Mouse (Mus musculus): Measurements from ENCODE around the gene Trim40. TPM values are rescaled to one million over a fixed set of nuclear protein-coding genes. Genes with fewer than 3 reads are reported as not detected.

The Trim40 gene
- polyA plus RNA-seq, 2 experiments: not detected

GRCm38 (mm10) chr17:36856236-36856635, 33.7 kb downstream of the Trim40 start:
- Histone ChIP-seq H3K4me2 (ENCODE audit: low read depth) (no peak overlapping the region), H3K27me3 (ENCODE audit: control insufficient read depth, insufficient read depth, low read length) (no peaks in the 10 kb centered on the region), H3K4me3 (ENCODE audit: insufficient read depth in 1 of 2, low read depth in 2 of 2, low read length in 2 of 2) (no peak overlapping the region), H3K9me3 (ENCODE audit: control insufficient read depth, low read length) (no peaks in the 10 kb centered on the region), H3K27ac (no peak overlapping the region), H3K4me1 (replicated peaks; ENCODE audit: control insufficient read depth in 2 of 2, insufficient read depth in 2 of 2, low read length in 1 of 2) (0 out of 4 replicates have a peak, but pooled peaks cover 0 to 5% of the 10 kb centered on the region in 2 experiments), H3K36me3 (replicated peaks; ENCODE audit: control insufficient read depth, insufficient read depth, low read depth) (peaks cover 5% of the 10 kb centered on the region), H3K9ac (replicated peaks) (no peak overlapping the region)
- ATAC-seq (ENCODE audit: insufficient read depth): no peak
- TF ChIP-seq EP300 (IDR thresholded peaks at IDR 0.05; ENCODE audit: low read depth) (no peak), CTCF (IDR thresholded peaks at IDR 0.05; ENCODE audit: low read depth) (no peak)
- no peak for DNase-seq (ENCODE audit: low read depth in 3 of 3, low spot score in 3 of 3)
- WGBS (ENCODE audit: insufficient replicate concordance): 68% methylated on average over 4 of the region's 4 CpGs

GRCm38 (mm10) chr17:36855484-36855883, 34.4 kb downstream of the Trim40 start:
- DNase-seq (ENCODE audit: low read depth in 3 of 3, low spot score in 3 of 3) (no peak), ATAC-seq (ENCODE audit: insufficient read depth) (no peak)
- Histone ChIP-seq H3K4me1 (replicated peaks; ENCODE audit: control insufficient read depth in 2 of 2, insufficient read depth in 2 of 2, low read length in 1 of 2) (0 out of 4 replicates have a peak, but pooled peaks cover 0 to 5% of the 10 kb centered on the region in 2 experiments), H3K9me3 (ENCODE audit: control insufficient read depth, low read length) (no peaks in the 10 kb centered on the region), H3K27me3 (ENCODE audit: control insufficient read depth, insufficient read depth, low read length) (no peaks in the 10 kb centered on the region), H3K9ac (replicated peaks) (no peak overlapping the region), H3K4me2 (ENCODE audit: low read depth) (no peak overlapping the region), H3K27ac (no peak overlapping the region), H3K4me3 (ENCODE audit: insufficient read depth in 1 of 2, low read depth in 2 of 2, low read length in 2 of 2) (no peak overlapping the region), H3K36me3 (replicated peaks; ENCODE audit: control insufficient read depth, insufficient read depth, low read depth) (peaks cover 5% of the 10 kb centered on the region)
- TF ChIP-seq EP300 (IDR thresholded peaks at IDR 0.05; ENCODE audit: low read depth): no peak
- TF ChIP-seq CTCF (IDR thresholded peaks at IDR 0.05; ENCODE audit: low read depth): peak; percentile 60
- 78% methylated on average over 3 of the region's 3 CpGs for WGBS (ENCODE audit: insufficient replicate concordance)

GRCm38 (mm10) chr17:36851627-36852026, 38.3 kb downstream of the Trim40 start:
- ATAC-seq (ENCODE audit: insufficient read depth): peak; percentile 37; the same call in 1 of the 2 replicates

GRCm38 (mm10) chr17:36851200-36851599, 38.7 kb downstream of the Trim40 start:
- H3K4me3 ChIP-seq (ENCODE audit: insufficient read depth in 1 of 2, low read depth in 2 of 2, low read length in 2 of 2): no peak overlapping the region
- H3K36me3 ChIP-seq (replicated peaks; ENCODE audit: control insufficient read depth, insufficient read depth, low read depth): no peaks in the 10 kb centered on the region
- no peak overlapping the region for H3K4me2 ChIP-seq (ENCODE audit: low read depth)
- H3K27ac ChIP-seq: no peak overlapping the region
- H3K9ac ChIP-seq (replicated peaks): no peak overlapping the region
- TF ChIP-seq CTCF (IDR thresholded peaks at IDR 0.05; ENCODE audit: low read depth): no peak
- no peak for TF ChIP-seq EP300 (IDR thresholded peaks at IDR 0.05; ENCODE audit: low read depth)
- H3K4me1 ChIP-seq (replicated peaks; ENCODE audit: control insufficient read depth in 2 of 2, insufficient read depth in 2 of 2, low read length in 1 of 2): 0 out of 4 replicates have a peak, but pooled peaks cover 0 to 4% of the 10 kb centered on the region in 2 experiments
- no peak for DNase-seq (ENCODE audit: low read depth in 3 of 3, low spot score in 3 of 3)
- 75% methylated on average over 5 of the region's 5 CpGs for WGBS (ENCODE audit: insufficient replicate concordance)
- no peak for ATAC-seq (ENCODE audit: insufficient read depth)
- no peaks in the 10 kb centered on the region; the same call in 1 of the 2 replicates for H3K27me3 ChIP-seq (ENCODE audit: control insufficient read depth, insufficient read depth, low read length)
- no peaks in the 10 kb centered on the region for H3K9me3 ChIP-seq (ENCODE audit: control insufficient read depth, low read length)

More at GRCm38 (mm10) chr17:36851627-36852026, 38.3 kb downstream of the Trim40 start:
- Histone ChIP-seq H3K4me1 (replicated peaks; ENCODE audit: control insufficient read depth in 2 of 2, insufficient read depth in 2 of 2, low read length in 1 of 2) (0 out of 4 replicates have a peak, but pooled peaks cover 0 to 3% of the 10 kb centered on the region in 2 experiments), H3K27ac (no peak overlapping the region), H3K9ac (replicated peaks) (no peak overlapping the region), H3K4me3 (ENCODE audit: insufficient read depth in 1 of 2, low read depth in 2 of 2, low read length in 2 of 2) (no peak overlapping the region), H3K9me3 (ENCODE audit: control insufficient read depth, low read length) (no peaks in the 10 kb centered on the region), H3K36me3 (replicated peaks; ENCODE audit: control insufficient read depth, insufficient read depth, low read depth) (peaks cover 3% of the 10 kb centered on the region), H3K27me3 (ENCODE audit: control insufficient read depth, insufficient read depth, low read length) (no peaks in the 10 kb centered on the region), H3K4me2 (ENCODE audit: low read depth) (no peak overlapping the region)
- no peak for DNase-seq (ENCODE audit: low read depth in 3 of 3, low spot score in 3 of 3)
- 31% methylated on average over 5 of the region's 5 CpGs for WGBS (ENCODE audit: insufficient replicate concordance)
- no peak for TF ChIP-seq EP300 (IDR thresholded peaks at IDR 0.05; ENCODE audit: low read depth)
- TF ChIP-seq CTCF (IDR thresholded peaks at IDR 0.05; ENCODE audit: low read depth): no peak

- Histone ChIP-seq H3K27ac (no peak overlapping the region), H3K4me3 (ENCODE audit: insufficient read depth in 1 of 2, low read depth in 2 of 2, low read length in 2 of 2) (no peak overlapping the region), H3K9ac (replicated peaks) (no peak overlapping the region), H3K4me2 (ENCODE audit: low read depth) (no peak overlapping the region), H3K9me3 (ENCODE audit: control insufficient read depth, low read length) (no peaks in the 10 kb centered on the region), H3K27me3 (ENCODE audit: control insufficient read depth, insufficient read depth, low read length) (no peaks in the 10 kb centered on the region; the same call in 1 of the 2 replicates), H3K4me1 (replicated peaks; ENCODE audit: control insufficient read depth in 2 of 2, insufficient read depth in 2 of 2, low read length in 1 of 2) (peaks cover 3 to 9% of the 10 kb centered on the region in 2 experiments), H3K36me3 (replicated peaks; ENCODE audit: control insufficient read depth, insufficient read depth, low read depth) (no peaks in the 10 kb centered on the region)
- WGBS (ENCODE audit: insufficient replicate concordance): 70% methylated on average over 2 of the region's 2 CpGs
- ATAC-seq (ENCODE audit: insufficient read depth) (no peak), DNase-seq (ENCODE audit: low read depth in 3 of 3, low spot score in 3 of 3) (no peak)
- TF ChIP-seq CTCF (IDR thresholded peaks at IDR 0.05; ENCODE audit: low read depth) (no peak), EP300 (IDR thresholded peaks at IDR 0.05; ENCODE audit: low read depth) (no peak)
These were observed 39.9 kb downstream of the Trim40 start for GRCm38 (mm10) chr17:36849992-36850391.
